Mouse (Mus musculus) adrenal gland, postnatal 10 days (tissue): ENCODE results near the gene Prickle2. TPM values are rescaled to one million over a fixed set of nuclear protein-coding genes. Genes with fewer than 3 reads are reported as not detected.

Source experiments
- DNase-seq: peaks from one replicate; pipeline ENCODE4 v3.0.0; 2021; ENCODE audit warnings: mixed read lengths
- total RNA-seq, 2 experiments: library from RNA; stranded (reverse); gene quantifications; 2 replicates each; pipeline ENCODE4 v1.2.3; 2021

The Prickle2 gene
- total RNA-seq, 2 experiments from 2014 or later: 6.5 to 10.3 TPM

- peak; percentile 10 for DNase-seq
These were observed 324.9 kb downstream of the Prickle2 start for GRCm38 (mm10) chr6:92381085-92381484.

GRCm38 (mm10) chr6:92374826-92375225 lies 331.1 kb downstream of the Prickle2 start:
- peak; percentile 42 for DNase-seq

- DNase-seq: no peak
These were observed 335.1 kb downstream of the Prickle2 start for GRCm38 (mm10) chr6:92370896-92371295.

DNA sequence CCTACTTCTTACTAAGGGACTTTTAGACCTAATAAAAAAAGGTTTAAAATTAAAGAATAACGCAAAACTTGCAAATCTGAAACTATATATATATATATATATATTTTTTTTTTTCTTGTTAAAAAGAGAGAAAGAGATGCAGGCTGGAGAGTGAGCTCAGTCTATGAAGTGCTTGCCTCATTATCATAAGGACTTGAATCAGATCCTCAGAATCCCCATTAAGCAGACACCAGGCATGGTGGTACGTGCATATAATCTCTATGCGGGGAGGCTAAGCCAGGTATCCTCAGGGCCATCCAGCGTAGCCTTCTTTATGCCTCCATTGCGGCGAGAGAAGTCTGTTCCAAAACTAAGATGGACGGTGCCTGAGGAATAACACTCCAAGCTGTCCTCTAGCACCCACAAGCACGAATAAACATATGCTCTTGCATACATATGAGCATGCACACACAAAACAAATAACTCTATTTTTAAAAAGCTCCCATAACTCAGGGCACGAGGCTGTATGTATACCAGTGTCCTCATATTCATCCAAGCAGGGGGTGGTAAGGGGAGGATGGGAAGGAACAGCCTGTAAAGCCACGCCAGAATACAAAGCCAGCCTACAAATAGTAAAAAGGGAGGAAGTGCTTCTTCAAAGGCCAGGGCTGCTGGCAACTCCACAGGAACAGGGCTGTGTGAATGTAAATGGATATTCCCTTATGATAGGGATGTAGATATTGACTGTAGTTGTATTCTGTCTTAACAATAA lies 358.5 kb downstream of the Prickle2 start:
- no peak for DNase-seq

DNA sequence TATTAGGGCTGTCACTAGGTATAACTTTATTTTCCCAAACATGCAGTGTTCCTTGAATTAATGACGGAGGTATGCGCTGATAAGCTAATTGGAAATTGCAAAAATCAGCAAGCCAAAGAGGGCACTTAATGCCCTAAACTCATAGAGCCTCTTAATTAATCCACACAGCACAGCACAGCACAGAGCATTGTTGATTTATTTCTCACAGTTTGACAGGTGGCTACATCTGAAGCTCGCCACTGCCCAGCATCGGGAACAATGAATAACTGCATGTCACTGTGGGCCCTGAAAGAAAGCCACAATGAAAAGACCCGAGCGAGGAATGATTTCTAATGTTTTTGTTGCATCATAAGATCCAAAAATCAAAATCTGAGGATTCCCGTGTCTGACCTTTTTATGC lies 359.2 kb downstream of the Prickle2 start:
- DNase-seq: no peak

- no peak for DNase-seq
These were observed 360.8 kb downstream of the Prickle2 start for GRCm38 (mm10) chr6:92345151-92345550.

- DNase-seq: no peak
These were observed 361.4 kb downstream of the Prickle2 start for GRCm38 (mm10) chr6:92344588-92344987.

Other genes with a start within 250 kb of the Prickle2 start
- gene A730049H05Rik, start 110.3 kb upstream of the Prickle2 start, total RNA-seq: 1 to 10 TPM in 1 of 2 experiments, under 1 TPM in 1; 0.45 to 1.1 TPM
- not detected for gene Gm15737, start 163.2 kb upstream of the Prickle2 start, total RNA-seq
- gene Adamts9, start 237.3 kb upstream of the Prickle2 start, total RNA-seq: 10 to 100 TPM; 44.9 to 47.4 TPM